9 mouse cellular contexts compared by ENCODE assay signal in the genomic region with DNA sequence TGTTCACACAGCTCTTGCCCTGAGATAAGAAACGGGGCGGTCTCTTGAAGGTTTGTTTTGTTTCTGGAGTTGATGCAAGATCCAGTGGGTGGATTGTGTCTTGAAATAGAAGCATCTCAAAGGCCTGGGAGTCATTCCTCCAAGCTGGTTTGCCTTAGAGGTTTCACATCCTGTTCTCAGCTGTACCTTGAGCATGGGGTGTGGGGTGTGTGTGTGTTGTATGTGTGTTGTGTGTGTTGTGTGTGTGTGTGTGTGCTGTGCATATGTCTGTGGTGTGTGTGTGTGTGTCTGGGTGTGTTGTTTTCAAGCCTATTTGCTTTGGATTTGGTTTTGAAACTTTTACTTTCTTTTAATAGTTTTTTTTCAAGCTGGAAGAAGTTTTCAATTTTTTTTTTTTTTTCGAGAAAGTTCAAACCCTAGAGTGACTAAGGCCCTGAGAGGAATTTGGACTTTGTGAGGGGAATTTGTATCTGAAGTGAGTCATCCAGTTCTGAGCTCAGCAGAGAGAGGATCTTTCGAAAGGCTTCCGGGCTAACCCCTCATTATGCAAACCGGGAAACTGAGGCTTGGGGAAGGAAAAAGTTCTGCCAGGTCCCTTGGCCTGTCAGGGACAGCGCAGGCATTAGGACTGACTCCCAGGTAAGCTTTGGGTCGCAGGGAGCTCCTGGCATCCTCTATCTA. TPM values are rescaled to one million over a fixed set of nuclear protein-coding genes. Genes with fewer than 3 reads are reported as not detected.
A peak's percentile ranks its signal among the peaks of the same experiment; 100 is the strongest.
DNase-seq lines count a peak whose midpoint lies in the region; ATAC-seq and TF ChIP-seq lines count a peak whose summit lies in the region.
"Had no signal": no experiment of that assay in that cellular context is flagged by ENCODE, and none has a peak within 500 bp of the region (broad histone marks: within the 10 kb centered on the region; RNA-seq: fewer than 3 reads in every experiment).

No protein-coding gene starts in this region.

- no peaks in the 10 kb centered on the region for H3K9me3 ChIP-seq in lung, postnatal 0 days (ENCODE audit: low read length)
- H3K9me3 ChIP-seq in heart, embryonic 14.5 days (ENCODE audit: control insufficient read depth, low read length): no peaks in the 10 kb centered on the region

- no peak overlapping the region for H3K9ac ChIP-seq in lung, postnatal 0 days (replicated peaks; ENCODE audit: low read depth)
- peak overlapping the region; percentile 41; the same call in 1 of the 2 replicates for H3K9ac ChIP-seq in heart, embryonic 14.5 days (ENCODE audit: low read length)

- H3K36me3 ChIP-seq in lung, postnatal 0 days (ENCODE audit: insufficient read depth, low read length): no peaks in the 10 kb centered on the region
- no peaks in the 10 kb centered on the region for H3K36me3 ChIP-seq in heart, embryonic 14.5 days (ENCODE audit: control insufficient read depth, insufficient read depth, low read length)
- no peaks in the 10 kb centered on the region for H3K36me3 ChIP-seq in myocyte (ENCODE audit: control insufficient read depth, insufficient read depth)

- no peak overlapping the region for H3K4me2 ChIP-seq in lung, postnatal 0 days (replicated peaks; ENCODE audit: low read depth, low read length)
- no peak overlapping the region for H3K4me2 ChIP-seq in heart, embryonic 14.5 days (ENCODE audit: low read length)
- H3K4me2 ChIP-seq in myocyte (ENCODE audit: low read depth): peak overlapping the region; percentile 84

- 39% methylated on average over 8 of the region's 8 CpGs for WGBS in lung, postnatal 0 days
- 42% methylated on average over 8 of the region's 8 CpGs for WGBS in heart, embryonic 14.5 days
- WGBS in cerebellum, adult 2 months: 75% methylated on average over 8 of the region's 8 CpGs

- no peaks in the 10 kb centered on the region for H3K27me3 ChIP-seq in lung, postnatal 0 days (replicated peaks; ENCODE audit: insufficient read depth, low read length)
- H3K27me3 ChIP-seq in heart, embryonic 14.5 days (ENCODE audit: control insufficient read depth, insufficient read depth, low read length): no peaks in the 10 kb centered on the region; the same call in 1 of the 2 replicates
- H3K27me3 ChIP-seq in myocyte (ENCODE audit: control insufficient read depth, insufficient read depth, insufficient read length): no peaks in the 10 kb centered on the region
- H3K27me3 ChIP-seq in cerebellum, adult 2 months (ENCODE audit: control insufficient read depth, insufficient read depth, low read length): no peaks in the 10 kb centered on the region

- peak; percentile 8 for TF ChIP-seq EP300 in lung, postnatal 0 days (IDR thresholded peaks at IDR 0.05)

- no peaks in the 10 kb centered on the region for H3K4me1 ChIP-seq in lung, postnatal 0 days (ENCODE audit: insufficient read depth, low read depth, low read length)
- H3K4me1 ChIP-seq in heart, embryonic 14.5 days (ENCODE audit: control insufficient read depth in 2 of 2, insufficient read depth in 2 of 2, low read length in 2 of 2): peaks cover 13 to 17% of the 10 kb centered on the region in 2 experiments; a peak in 2 of 4 replicates
- H3K4me1 ChIP-seq in cerebellum, adult 2 months (ENCODE audit: control insufficient read depth, insufficient read depth, low read length): no peaks in the 10 kb centered on the region; the same call in 1 of the 2 replicates

- DNase-seq in lung, postnatal 0 days (ENCODE audit: low spot score): peak; percentile 69
- no peak for DNase-seq in lung, postnatal 10 days
- peak; percentile 60 for DNase-seq in adipocyte (ENCODE audit: low spot score)
- DNase-seq in cerebellum, adult 2 months: no peak
- DNase-seq in thymus, postnatal 36 days: no peak
- DNase-seq in layer of hippocampus, postnatal 25 days (ENCODE audit: extremely low spot score in 1 of 2, low spot score in 1 of 2): no peak
- DNase-seq: gastrocnemius, postnatal 25 days had no signal

- ATAC-seq in lung, postnatal 0 days: peak; percentile 56
- ATAC-seq in heart, embryonic 14.5 days (ENCODE audit: insufficient number of reproducible peaks, insufficient read depth, low FRiP score, low read depth): no peak

- no peak overlapping the region for H3K4me3 ChIP-seq in lung, postnatal 0 days (ENCODE audit: low read depth, low read length)
- H3K4me3 ChIP-seq in heart, embryonic 14.5 days (ENCODE audit: control insufficient read depth in 1 of 2, insufficient read depth in 1 of 2, low read depth in 1 of 2, low read length in 2 of 2): no peak overlapping the region
- no peak overlapping the region for H3K4me3 ChIP-seq in myocyte
- H3K4me3 ChIP-seq in cerebellum, adult 2 months (replicated peaks; ENCODE audit: insufficient read depth, low read depth, low read length): no peak overlapping the region

- TF ChIP-seq CTCF in lung, postnatal 0 days (IDR thresholded peaks at IDR 0.05): no peak
- no peak for TF ChIP-seq CTCF in cerebellum, adult 2 months (IDR thresholded peaks at IDR 0.05; ENCODE audit: borderline replicate concordance, insufficient read depth, low read depth, low read length)

- no peaks in the 10 kb centered on the region for H3K79me2 ChIP-seq in myocyte (ENCODE audit: control insufficient read depth, insufficient read depth)

- no peak overlapping the region for H3ac ChIP-seq in myocyte (ENCODE audit: control insufficient read depth, insufficient read length)

- peak; percentile 48 for TF ChIP-seq POLR2A in myocyte (IDR thresholded peaks at IDR 0.05; ENCODE audit: insufficient read length, low read depth)
- TF ChIP-seq POLR2A in cerebellum, adult 2 months (IDR thresholded peaks at IDR 0.05; ENCODE audit: borderline replicate concordance, insufficient read depth, low read length): no peak

- peak overlapping the region; percentile 7 for H3K27ac ChIP-seq in lung, postnatal 0 days (ENCODE audit: low read length)
- peak overlapping the region; percentile 55 to 57 for H3K27ac ChIP-seq in heart, embryonic 14.5 days (replicated peaks in 1 of 2; ENCODE audit: control insufficient read depth in 1 of 2, insufficient read depth in 1 of 2, low read depth in 2 of 2, low read length in 2 of 2)
- H3K27ac ChIP-seq in cerebellum, adult 2 months (ENCODE audit: insufficient read depth, low read length): no peak overlapping the region

TF ChIP-seq in myocyte, 11 proteins besides CTCF, POLR2A, EP300 and RAD21:
- TF ChIP-seq POLR2AphosphoS2 (IDR thresholded peaks at IDR 0.05; ENCODE audit: insufficient read length, low read depth) (peak; percentile 18), E2F4 (IDR thresholded peaks at IDR 0.05; ENCODE audit: insufficient read depth) (no peak), CEBPB (IDR thresholded peaks at IDR 0.05; ENCODE audit: insufficient read depth, poor library complexity, severe bottlenecking) (peak; percentile 56; the same call in 1 of the 2 replicates), MAX (IDR thresholded peaks at IDR 0.05; ENCODE audit: low read depth) (no peak), MYOG (IDR thresholded peaks at IDR 0.05; ENCODE audit: control insufficient read depth in 1 of 3, insufficient read depth in 1 of 3, insufficient read length in 2 of 3, low read depth in 2 of 3) (no peak), USF1 (IDR thresholded peaks at IDR 0.05; ENCODE audit: low read depth) (no peak), MYOD1 (IDR thresholded peaks at IDR 0.05; ENCODE audit: control insufficient read depth in 1 of 3, insufficient read length in 2 of 3, low read depth in 2 of 3) (peak in 1 of 3 experiments; percentile 31), SRF (IDR thresholded peaks at IDR 0.05; ENCODE audit: control insufficient read depth, insufficient read length, low read depth) (no peak), REST (IDR thresholded peaks at IDR 0.05; ENCODE audit: insufficient read depth, insufficient read length) (no peak), TCF12 (IDR thresholded peaks at IDR 0.05; ENCODE audit: insufficient read depth, poor library complexity, severe bottlenecking) (no peak)

RNA-seq across cellular contexts. Expression of gene Id3, which starts 20.0 kb away (rescaled TPM):
- 430 and 477 TPM in 2 replicates for polyA plus RNA-seq in lung, postnatal 0 days (2015; fragmentation: Nextera tagmentation; extraction: Ambion mirVana)
- 247 and 296 TPM in 2 replicates for polyA plus RNA-seq in heart, embryonic 14.5 days (2014; fragmentation: Nextera tagmentation; extraction: Ambion mirVana)
- 15.2 TPM for polyA plus RNA-seq in myocyte (2012; fragmentation: generic; extraction: Trizol)
- polyA plus RNA-seq in cerebellum, adult 2 months (2012; rRNA removed): 53.6 and 55.1 TPM in 2 replicates
- total RNA-seq in layer of hippocampus, postnatal 25 days (2021): 10 to 100 TPM; 51.7 to 62.5 TPM

RNA-seq across cellular contexts. Expression of gene E2f2, which starts 48.9 kb away (rescaled TPM):
- polyA plus RNA-seq in lung, postnatal 0 days (2015; fragmentation: Nextera tagmentation; extraction: Ambion mirVana): 17.8 and 19.1 TPM in 2 replicates
- polyA plus RNA-seq in heart, embryonic 14.5 days (2014; fragmentation: Nextera tagmentation; extraction: Ambion mirVana): 2.5 and 3.1 TPM in 2 replicates
- polyA plus RNA-seq in myocyte (2012; fragmentation: generic; extraction: Trizol): 56.3 TPM
- 0.27 and 0.74 TPM in 2 replicates for polyA plus RNA-seq in cerebellum, adult 2 months (2012; rRNA removed)
- total RNA-seq in layer of hippocampus, postnatal 25 days (2021): 1 to 10 TPM in 1 of 2 experiments, under 1 TPM in 1; 0.59 to 1.2 TPM

Comparison
In these comparisons a context has a peak if more than half of its experiments do, and no peak if none do; other contexts are left out.
1. DNase-seq: peak in lung, postnatal 0 days (single experiment) and adipocyte (single experiment); none in lung, postnatal 10 days (single experiment), cerebellum, adult 2 months (0 of 2), thymus, postnatal 36 days (0 of 2) and layer of hippocampus, postnatal 25 days (0 of 2).